Mouse (Mus musculus) hindbrain, embryonic 11.5 days (tissue): ENCODE measurements around the gene Lpin1. TPM values are rescaled to one million over a fixed set of nuclear protein-coding genes. Genes with fewer than 3 reads are reported as not detected.
A peak's percentile ranks its signal among the peaks of the same experiment; 100 is the strongest.

ENCODE experiments used
- ATAC-seq: fragments of 200-750 bp; cut with Nextera tagmentation; 2 replicates; pipeline ENCODE4 v1.8.0; 2017; ENCODE audit warnings: mild to moderate bottlenecking, moderate TSS enrichment, moderate library complexity; ENCODE audit not compliant: low FRiP score
- DNase-seq: peaks from one replicate; pipeline ENCODE4 v3.0.0-alpha.2; 2015; ENCODE audit warnings: low spot score
- H3K27ac ChIP-seq: fragments of 300-500 bp; sonication (generic); 2 replicates; pipeline ENCODE4 v1.5.1; 2014; ENCODE audit warnings: mild to moderate bottlenecking, low read depth, low read length
- H3K27me3 ChIP-seq: fragments of 300-500 bp; sonication (generic); 2 replicates; pipeline ENCODE4 v1.6.1; 2014; ENCODE audit warnings: mild to moderate bottlenecking, low read length, moderate library complexity, mixed read lengths; ENCODE audit not compliant: control insufficient read depth, insufficient read depth
- H3K36me3 ChIP-seq: fragments of 300-500 bp; sonication (generic); 2 replicates; pipeline ENCODE4 v1.6.1; 2014; ENCODE audit warnings: mild to moderate bottlenecking, low read length, moderate library complexity, mixed read lengths; ENCODE audit not compliant: control insufficient read depth, insufficient read depth
- H3K4me1 ChIP-seq: fragments of 300-500 bp; sonication (generic); replicated peaks from 2 replicates; pipeline ENCODE4 v1.6.1; 2014; ENCODE audit warnings: low read length, mixed read lengths; ENCODE audit not compliant: control insufficient read depth, insufficient read depth
- H3K4me2 ChIP-seq: fragments of 300-500 bp; sonication (generic); replicated peaks from 2 replicates; pipeline ENCODE4 v1.6.1; 2014; ENCODE audit warnings: mild to moderate bottlenecking, low read depth, low read length
- H3K4me3 ChIP-seq: fragments of 300-500 bp; sonication (generic); 2 replicates; pipeline ENCODE4 v1.5.1; 2014; ENCODE audit warnings: low read depth, low read length
- H3K9ac ChIP-seq: fragments of 300-500 bp; sonication (generic); 2 replicates; pipeline ENCODE4 v1.6.1; 2014; ENCODE audit warnings: low read depth, low read length
- H3K9me3 ChIP-seq: fragments of 300-500 bp; sonication (generic); 2 replicates; pipeline ENCODE4 v1.6.1; 2016; ENCODE audit warnings: low read length; ENCODE audit not compliant: control insufficient read depth
- WGBS: fragments of 180-500 bp; shearing (Covaris S2); extraction: QIAGEN DNeasy Blood & Tissue Kit; methylation state at CpG from one replicate; pipeline ENCODE4 v1.1.7; 2014; 5-methylcytosine and 5-hydroxymethylcytosine counted together
- polyA plus RNA-seq: library from polyadenylated mRNA; unstranded; fragments of >200 nt; fragmentation: Nextera tagmentation; extraction: Ambion mirVana; gene quantifications from 2 replicates; pipeline ENCODE4 v1.2.1, GENCODE M21; 2014

The Lpin1 gene
- polyA plus RNA-seq, 1 experiment from 2014 or later = 11.0 TPM

- Histone ChIP-seq H3K9me3 (no peaks in the 10 kb centered on the region), H3K36me3 (no peaks in the 10 kb centered on the region), H3K27me3 (no peaks in the 10 kb centered on the region), H3K4me1 (no peaks in the 10 kb centered on the region), H3K4me3 (no peak overlapping the region), H3K4me2 (no peak overlapping the region), H3K27ac (no peak overlapping the region), H3K9ac (no peak overlapping the region)
- WGBS = 86% methylated on average over 1 of the region's 1 CpGs
- ATAC-seq (no peak), DNase-seq (no peak)
Observed at GRCm38 (mm10) chr12:16630866-16631185, 20.1 kb upstream of the Lpin1 start.

GRCm38 (mm10) chr12:16630152-16630865 lies 19.5 kb upstream of the Lpin1 start:
- no peaks in the 10 kb centered on the region for H3K9me3 ChIP-seq
- H3K9ac ChIP-seq = no peak overlapping the region
- WGBS = 78% methylated on average over 7 of the region's 7 CpGs
- no peaks in the 10 kb centered on the region for H3K4me1 ChIP-seq
- ATAC-seq (no peak), DNase-seq (no peak)
- H3K4me2 ChIP-seq = no peak overlapping the region
- H3K27me3 ChIP-seq = no peaks in the 10 kb centered on the region
- no peak overlapping the region for H3K27ac ChIP-seq
- H3K4me3 ChIP-seq = no peak overlapping the region
- no peaks in the 10 kb centered on the region for H3K36me3 ChIP-seq

- Histone ChIP-seq H3K4me2 (no peak overlapping the region), H3K27me3 (no peaks in the 10 kb centered on the region), H3K9me3 (no peaks in the 10 kb centered on the region), H3K9ac (no peak overlapping the region), H3K36me3 (no peaks in the 10 kb centered on the region), H3K4me3 (no peak overlapping the region), H3K4me1 (no peaks in the 10 kb centered on the region), H3K27ac (no peak overlapping the region)
- ATAC-seq = no peak
- 89% methylated on average over 3 of the region's 3 CpGs for WGBS
- no peak for DNase-seq
Observed at GRCm38 (mm10) chr12:16620230-16620629, 9.5 kb upstream of the Lpin1 start.

GRCm38 (mm10) chr12:16619453-16619852 lies 8.7 kb upstream of the Lpin1 start:
- Histone ChIP-seq H3K36me3 (no peaks in the 10 kb centered on the region), H3K4me1 (no peaks in the 10 kb centered on the region), H3K9me3 (no peaks in the 10 kb centered on the region), H3K4me3 (no peak overlapping the region), H3K4me2 (no peak overlapping the region), H3K9ac (no peak overlapping the region), H3K27ac (no peak overlapping the region), H3K27me3 (no peaks in the 10 kb centered on the region)
- no peak for ATAC-seq
- no peak for DNase-seq
- WGBS = 82% methylated on average over 6 of the region's 6 CpGs

- no peaks in the 10 kb centered on the region for H3K9me3 ChIP-seq
- H3K36me3 ChIP-seq = no peaks in the 10 kb centered on the region
- no peaks in the 10 kb centered on the region for H3K4me1 ChIP-seq
- no peak overlapping the region for H3K4me2 ChIP-seq
- H3K27ac ChIP-seq = no peak overlapping the region
- ATAC-seq (peak; percentile 86), DNase-seq (peak; percentile 70)
- H3K4me3 ChIP-seq = no peak overlapping the region
- no peaks in the 10 kb centered on the region for H3K27me3 ChIP-seq
- no peak overlapping the region for H3K9ac ChIP-seq
- 24% methylated on average over 12 of the region's 12 CpGs for WGBS
Observed at GRCm38 (mm10) chr12:16618512-16619274, 7.9 kb upstream of the Lpin1 start.

- Histone ChIP-seq H3K36me3 (no peaks in the 10 kb centered on the region), H3K27me3 (no peaks in the 10 kb centered on the region), H3K4me3 (no peak overlapping the region), H3K4me1 (no peaks in the 10 kb centered on the region), H3K27ac (no peak overlapping the region), H3K9me3 (no peaks in the 10 kb centered on the region), H3K9ac (no peak overlapping the region), H3K4me2 (no peak overlapping the region)
- 79% methylated on average over 2 of the region's 2 CpGs for WGBS
- ATAC-seq (no peak), DNase-seq (no peak)
Observed at GRCm38 (mm10) chr12:16615738-16616137, 5.0 kb upstream of the Lpin1 start.

GRCm38 (mm10) chr12:16614556-16614955 lies 3.8 kb upstream of the Lpin1 start:
- no peak overlapping the region for H3K27ac ChIP-seq
- DNase-seq = no peak

GRCm38 (mm10) chr12:16605624-16606023 lies 5.1 kb downstream of the Lpin1 start:
- no peak for ATAC-seq
- H3K4me3 ChIP-seq = no peak overlapping the region
- H3K9me3 ChIP-seq = no peaks in the 10 kb centered on the region
- WGBS = 76% methylated on average over 5 of the region's 5 CpGs
- no peak overlapping the region for H3K4me2 ChIP-seq
- no peaks in the 10 kb centered on the region for H3K27me3 ChIP-seq
- no peak overlapping the region for H3K9ac ChIP-seq
- no peaks in the 10 kb centered on the region for H3K36me3 ChIP-seq
- no peak overlapping the region for H3K27ac ChIP-seq
- no peaks in the 10 kb centered on the region for H3K4me1 ChIP-seq
- DNase-seq = no peak

More at GRCm38 (mm10) chr12:16614556-16614955, 3.8 kb upstream of the Lpin1 start:
- H3K4me1 ChIP-seq = no peaks in the 10 kb centered on the region
- H3K36me3 ChIP-seq = no peaks in the 10 kb centered on the region
- H3K27me3 ChIP-seq = no peaks in the 10 kb centered on the region
- no peak overlapping the region for H3K4me3 ChIP-seq
- no peaks in the 10 kb centered on the region for H3K9me3 ChIP-seq
- WGBS = 79% methylated on average over 3 of the region's 3 CpGs
- no peak overlapping the region for H3K9ac ChIP-seq
- ATAC-seq = no peak
- H3K4me2 ChIP-seq = no peak overlapping the region

GRCm38 (mm10) chr12:16602271-16602670 lies 8.5 kb downstream of the Lpin1 start:
- no peak overlapping the region for H3K9ac ChIP-seq
- H3K4me3 ChIP-seq = no peak overlapping the region
- H3K9me3 ChIP-seq = no peaks in the 10 kb centered on the region
- no peaks in the 10 kb centered on the region for H3K36me3 ChIP-seq
- ATAC-seq (no peak), DNase-seq (no peak)
- H3K4me2 ChIP-seq = no peak overlapping the region
- H3K4me1 ChIP-seq = no peaks in the 10 kb centered on the region
- H3K27me3 ChIP-seq = no peaks in the 10 kb centered on the region
- WGBS = 91% methylated on average over 4 of the region's 4 CpGs
- no peak overlapping the region for H3K27ac ChIP-seq
